Mouse (Mus musculus) olfactory bulb, adult 2 months (tissue): ENCODE data around the gene Sqstm1. TPM values are rescaled to one million over a fixed set of nuclear protein-coding genes. Genes with fewer than 3 reads are reported as not detected.

ENCODE experiments used
- H3K27ac ChIP-seq: fragments of 200-500 bp; 2 replicates; pipeline ENCODE4 v1.5.1; 2012; ENCODE audit warnings: low read depth, low read length; ENCODE audit not compliant: insufficient read depth
- H3K4me1 ChIP-seq: fragments of 200-500 bp; 2 replicates; pipeline ENCODE4 v1.6.1; 2012; ENCODE audit warnings: low read length; ENCODE audit not compliant: control insufficient read depth, insufficient read depth
- H3K4me3 ChIP-seq: fragments of 200-500 bp; 2 replicates; pipeline ENCODE4 v1.5.1; 2012; ENCODE audit warnings: mild to moderate bottlenecking, low read depth, low read length, moderate library complexity; ENCODE audit not compliant: insufficient read depth
- CTCF ChIP-seq: fragments of 200-500 bp; IDR thresholded peaks from 2 replicates; pipeline ENCODE4 v1.5.1; 2012; ENCODE audit warnings: low read depth, mild to moderate bottlenecking, low read length, moderate library complexity; ENCODE audit not compliant: insufficient read depth
- POLR2A ChIP-seq: fragments of 200-500 bp; IDR thresholded peaks from 2 replicates; pipeline ENCODE4 v1.6.1; 2012; ENCODE audit warnings: mild to moderate bottlenecking, low read depth, low read length, moderate library complexity; ENCODE audit not compliant: insufficient read depth
- WGBS: fragments of 180-500 bp; shearing (Covaris S2); methylation state at CpG from one replicate; pipeline ENCODE4 v1.1.7; 2018; 5-methylcytosine and 5-hydroxymethylcytosine counted together
- polyA plus RNA-seq: library from polyadenylated mRNA; stranded (reverse); fragments of >200 nt; gene quantifications from 2 replicates; pipeline ENCODE4 v1.2.4, GENCODE M21; 2012; ENCODE audit warnings: low replicate concordance; ENCODE audit not compliant: missing spikeins, insufficient read depth, insufficient read length

The Sqstm1 gene
- polyA plus RNA-seq, 1 experiment, result not detected

DNA sequence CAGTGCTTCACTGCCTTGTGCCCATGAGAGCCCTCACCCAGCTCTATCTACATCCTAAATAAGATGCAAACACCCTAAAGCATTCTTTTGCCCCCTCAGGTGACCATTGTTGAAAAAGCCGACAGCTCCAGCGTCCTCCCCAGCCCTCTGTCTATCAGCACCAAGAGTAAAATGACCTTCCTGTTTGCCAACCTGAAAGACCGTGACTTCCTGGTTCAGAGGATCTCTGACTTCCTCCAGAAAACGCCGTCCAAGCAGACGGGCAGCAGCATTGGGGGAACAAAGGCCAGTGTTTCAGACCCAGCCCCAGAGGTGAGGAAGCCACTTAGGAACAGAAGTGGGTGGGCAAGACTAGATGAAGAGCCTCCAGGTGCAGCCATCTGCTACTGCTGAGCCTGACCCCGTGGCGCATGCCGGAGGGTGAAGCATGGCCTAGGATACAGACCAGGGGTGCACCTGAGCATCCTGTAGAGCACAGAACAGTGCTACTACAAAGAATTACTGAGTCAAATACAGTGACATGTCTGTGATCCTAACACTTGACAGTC is 61.0 kb downstream of the Sqstm1 start:
- no peak overlapping the region for H3K4me3 ChIP-seq
- 90% methylated on average over 9 of the region's 9 CpGs for WGBS
- no peak overlapping the region for H3K27ac ChIP-seq
- H3K4me1 ChIP-seq, result peaks cover 2% of the 10 kb centered on the region; the same call in 1 of the 2 replicates
- TF ChIP-seq CTCF (no peak), POLR2A (no peak)

Other genes starting within 250 kb of the Sqstm1 start
- gene Rnf130, start 185.5 kb downstream of the Sqstm1 start, polyA plus RNA-seq, result not detected in 2 replicates
- 540 TPM in 1 of 2 replicates, not detected in the other for gene Tbc1d9b, start 79.4 kb downstream of the Sqstm1 start, polyA plus RNA-seq
- gene Mrnip, start 36.4 kb downstream of the Sqstm1 start, polyA plus RNA-seq, result not detected in 2 replicates
- not detected in 2 replicates for gene Mgat4b, start 63 bp upstream of the Sqstm1 start, polyA plus RNA-seq
- gene Ltc4s, start 27.8 kb upstream of the Sqstm1 start, polyA plus RNA-seq, result not detected in 2 replicates
- not detected in 2 replicates for gene Maml1, start 81.5 kb upstream of the Sqstm1 start, polyA plus RNA-seq
- 193 and 359 TPM in 2 replicates for gene Canx, start 114.8 kb upstream of the Sqstm1 start, polyA plus RNA-seq
- gene Cby3, start 143.6 kb upstream of the Sqstm1 start, polyA plus RNA-seq, result not detected in 2 replicates
- gene Hnrnph1, start 166.2 kb upstream of the Sqstm1 start, polyA plus RNA-seq, result 611 and 1,562 TPM in 2 replicates
- gene Rufy1, start 220.3 kb upstream of the Sqstm1 start, polyA plus RNA-seq, result not detected in 2 replicates